Mouse (Mus musculus): ENCODE measurements around the gene Syne1. TPM values are rescaled to one million over a fixed set of nuclear protein-coding genes. Genes with fewer than 3 reads are reported as not detected.
A peak's percentile ranks its signal among the peaks of the same experiment; 100 is the strongest.

Syne1 gene
- polyA plus RNA-seq, 1 experiment from 2014 or later = 6.2 TPM

DNA sequence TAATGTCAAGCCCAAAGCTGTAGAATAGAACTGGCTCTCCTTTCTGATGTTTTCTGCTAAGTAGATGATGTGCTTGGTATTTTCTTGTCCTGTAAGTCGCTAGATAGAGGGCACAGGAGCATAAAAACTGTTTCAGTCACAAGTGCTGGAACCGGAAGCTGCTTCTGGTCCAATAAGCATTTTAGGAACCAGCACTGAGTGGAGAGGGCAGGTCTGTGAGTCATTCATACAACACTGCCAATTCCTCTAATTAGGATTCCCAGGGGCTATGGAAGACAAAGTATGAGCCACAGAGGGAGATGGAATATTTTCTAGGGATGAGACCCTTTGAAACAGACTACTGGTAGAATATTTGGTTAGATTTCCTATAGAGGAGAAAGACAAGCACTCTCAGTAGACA lies 53.4 kb downstream of the Syne1 start:
- DNase-seq (ENCODE audit: low spot score) = no peak
- no peaks in the 10 kb centered on the region for H3K4me1 ChIP-seq (ENCODE audit: insufficient read depth, low read depth, low read length)
- no peak overlapping the region for H3K4me3 ChIP-seq (ENCODE audit: low read depth, low read length)
- ATAC-seq = no peak
- H3K9ac ChIP-seq (replicated peaks; ENCODE audit: low read depth) = no peak overlapping the region
- H3K4me2 ChIP-seq (replicated peaks; ENCODE audit: low read depth, low read length) = no peak overlapping the region
- no peaks in the 10 kb centered on the region for H3K27me3 ChIP-seq (replicated peaks; ENCODE audit: insufficient read depth, low read length)
- no peak overlapping the region for H3K27ac ChIP-seq (ENCODE audit: low read length)
- no peak for TF ChIP-seq CTCF (IDR thresholded peaks at IDR 0.05)
- no peak for TF ChIP-seq EP300 (IDR thresholded peaks at IDR 0.05)
- WGBS = 77% methylated on average over 2 of the region's 2 CpGs
- H3K9me3 ChIP-seq (ENCODE audit: low read length) = no peaks in the 10 kb centered on the region
- H3K36me3 ChIP-seq (ENCODE audit: insufficient read depth, low read length) = no peaks in the 10 kb centered on the region

DNA sequence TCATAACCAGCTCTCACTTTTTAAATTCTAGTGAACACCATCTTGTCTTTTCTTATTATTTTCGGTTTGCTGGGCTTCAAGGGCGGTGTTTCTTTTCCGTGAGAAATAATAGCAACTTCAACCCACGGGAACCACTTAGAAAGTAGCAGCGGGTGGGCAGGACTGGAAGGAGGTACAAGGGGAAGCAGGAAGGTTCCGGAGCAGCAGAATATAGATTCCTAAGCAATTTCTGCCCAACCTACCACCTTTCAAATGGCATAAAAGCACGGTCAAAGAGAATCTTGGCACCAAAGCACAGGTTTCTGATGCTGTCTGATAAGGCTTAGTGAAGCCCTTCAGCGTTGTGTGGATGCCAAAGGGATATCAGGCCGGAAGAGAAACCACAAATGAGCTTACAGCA lies 60.2 kb downstream of the Syne1 start:
- no peak overlapping the region for H3K4me2 ChIP-seq (replicated peaks; ENCODE audit: low read depth, low read length)
- no peaks in the 10 kb centered on the region for H3K36me3 ChIP-seq (ENCODE audit: insufficient read depth, low read length)
- H3K9me3 ChIP-seq (ENCODE audit: low read length) = no peaks in the 10 kb centered on the region
- ATAC-seq (no peak), DNase-seq (ENCODE audit: low spot score) (no peak)
- H3K4me1 ChIP-seq (ENCODE audit: insufficient read depth, low read depth, low read length) = no peaks in the 10 kb centered on the region
- TF ChIP-seq EP300 (IDR thresholded peaks at IDR 0.05) (no peak), CTCF (IDR thresholded peaks at IDR 0.05) (no peak)
- 85% methylated on average over 9 of the region's 9 CpGs for WGBS
- no peak overlapping the region for H3K4me3 ChIP-seq (ENCODE audit: low read depth, low read length)
- no peaks in the 10 kb centered on the region for H3K27me3 ChIP-seq (replicated peaks; ENCODE audit: insufficient read depth, low read length)
- no peak overlapping the region for H3K9ac ChIP-seq (replicated peaks; ENCODE audit: low read depth)
- H3K27ac ChIP-seq (ENCODE audit: low read length) = no peak overlapping the region

DNA sequence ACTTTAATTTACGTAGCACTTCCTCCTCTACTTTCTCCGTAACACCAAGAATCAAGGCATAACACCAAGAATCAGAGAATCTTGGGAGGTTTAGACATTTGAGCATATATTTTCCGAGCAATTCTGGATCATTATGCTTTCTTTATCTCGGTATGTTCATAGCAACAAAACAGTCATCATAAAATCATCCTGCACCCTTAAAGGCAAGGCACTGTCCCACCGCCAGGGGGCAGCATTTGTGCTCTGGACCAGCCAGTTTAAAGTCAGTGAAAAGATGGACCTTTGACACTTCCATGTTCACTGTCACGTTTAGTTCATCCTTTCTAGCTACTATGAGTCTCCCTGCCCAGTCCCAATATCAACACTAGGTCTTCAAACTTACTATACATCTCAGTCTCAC lies 61.3 kb downstream of the Syne1 start:
- DNase-seq (ENCODE audit: low spot score) (no peak), ATAC-seq (no peak)
- WGBS = 61% methylated on average over 6 of the region's 6 CpGs

DNA sequence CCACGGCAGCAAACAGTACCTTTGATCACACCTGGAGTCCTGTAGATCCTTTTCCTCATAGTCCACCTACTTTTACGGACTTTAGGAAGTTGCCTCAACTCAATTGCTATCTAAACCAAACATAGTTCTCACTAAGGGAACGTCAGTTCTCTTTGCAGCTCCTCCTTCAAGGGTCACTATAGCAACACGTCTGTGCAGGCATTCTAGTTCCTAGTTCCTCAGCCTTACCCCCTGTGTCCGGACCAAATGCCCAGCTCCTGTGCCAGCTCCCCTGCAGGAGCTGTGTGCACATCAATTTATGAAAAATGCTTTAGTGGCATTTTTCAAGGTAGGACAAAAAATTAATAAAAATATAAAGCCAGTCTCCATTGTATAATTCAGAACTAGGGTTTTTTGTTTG lies 63.2 kb downstream of the Syne1 start:
- Histone ChIP-seq H3K27ac (ENCODE audit: low read length) (no peak overlapping the region), H3K4me3 (ENCODE audit: low read depth, low read length) (no peak overlapping the region), H3K36me3 (ENCODE audit: insufficient read depth, low read length) (no peaks in the 10 kb centered on the region), H3K4me2 (replicated peaks; ENCODE audit: low read depth, low read length) (no peak overlapping the region), H3K4me1 (ENCODE audit: insufficient read depth, low read depth, low read length) (no peaks in the 10 kb centered on the region), H3K27me3 (replicated peaks; ENCODE audit: insufficient read depth, low read length) (no peaks in the 10 kb centered on the region), H3K9me3 (ENCODE audit: low read length) (no peaks in the 10 kb centered on the region), H3K9ac (replicated peaks; ENCODE audit: low read depth) (no peak overlapping the region)
- DNase-seq (ENCODE audit: low spot score) (no peak), ATAC-seq (no peak)
- no peak for TF ChIP-seq EP300 (IDR thresholded peaks at IDR 0.05)
- no peak for TF ChIP-seq CTCF (IDR thresholded peaks at IDR 0.05)
- WGBS = 21% methylated on average over 5 of the region's 5 CpGs

More for the DNA sequence above, 61.3 kb downstream of the Syne1 start:
- Histone ChIP-seq H3K4me3 (ENCODE audit: low read depth, low read length) (no peak overlapping the region), H3K27ac (ENCODE audit: low read length) (no peak overlapping the region), H3K9me3 (ENCODE audit: low read length) (no peaks in the 10 kb centered on the region), H3K27me3 (replicated peaks; ENCODE audit: insufficient read depth, low read length) (no peaks in the 10 kb centered on the region), H3K9ac (replicated peaks; ENCODE audit: low read depth) (no peak overlapping the region), H3K4me1 (ENCODE audit: insufficient read depth, low read depth, low read length) (no peaks in the 10 kb centered on the region), H3K36me3 (ENCODE audit: insufficient read depth, low read length) (no peaks in the 10 kb centered on the region), H3K4me2 (replicated peaks; ENCODE audit: low read depth, low read length) (no peak overlapping the region)
- TF ChIP-seq CTCF (IDR thresholded peaks at IDR 0.05) = peak; percentile 63
- no peak for TF ChIP-seq EP300 (IDR thresholded peaks at IDR 0.05)

DNA sequence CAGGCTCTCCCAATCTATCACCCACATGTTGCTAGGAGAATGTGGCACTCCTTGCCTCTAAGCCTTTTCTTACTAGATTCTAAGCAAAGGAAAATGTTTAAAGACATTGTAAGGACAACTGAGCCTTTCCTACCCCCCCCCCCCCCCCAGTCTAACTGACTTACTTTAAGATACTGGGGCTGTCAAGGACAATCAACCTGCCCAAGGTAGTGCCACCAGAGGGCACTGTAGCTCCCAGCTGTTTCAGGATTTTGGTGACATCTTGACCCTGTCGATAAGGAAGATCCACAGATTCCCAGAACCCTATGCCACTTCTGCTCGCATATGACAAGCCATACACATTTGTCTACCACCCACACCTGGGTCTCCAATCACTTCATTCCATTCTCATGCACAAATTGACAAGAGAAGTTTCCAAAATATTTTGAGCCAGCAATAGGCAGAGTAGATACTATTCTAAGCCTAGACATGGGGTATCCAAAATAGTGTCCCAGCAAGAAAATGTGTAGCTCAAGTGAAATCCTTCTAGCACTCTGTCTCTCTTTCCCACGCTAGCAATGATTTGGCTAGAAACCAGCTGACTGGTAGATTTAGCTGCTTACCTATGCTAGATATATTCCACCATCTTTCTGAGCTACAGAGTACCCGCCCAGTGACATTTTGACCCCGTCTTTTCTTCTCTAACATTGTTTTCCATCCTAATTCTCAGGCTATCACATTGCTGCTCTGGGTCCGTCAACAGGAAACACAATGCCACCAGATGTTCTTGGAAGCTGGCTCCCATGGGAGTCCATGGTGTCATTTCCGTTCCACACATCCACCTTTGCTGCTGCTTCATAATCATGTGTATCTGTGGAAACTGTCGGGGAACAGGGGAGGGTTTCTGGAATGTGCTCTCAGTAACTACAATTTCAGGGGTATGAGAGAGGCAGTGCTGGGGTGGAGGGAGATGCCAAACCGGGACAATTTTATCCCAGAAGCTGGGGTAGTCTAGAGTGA lies 70.4 kb downstream of the Syne1 start:
- Histone ChIP-seq H3K9ac (replicated peaks; ENCODE audit: low read depth) (no peak overlapping the region), H3K9me3 (ENCODE audit: low read length) (no peaks in the 10 kb centered on the region), H3K27ac (ENCODE audit: low read length) (no peak overlapping the region), H3K4me3 (ENCODE audit: low read depth, low read length) (no peak overlapping the region), H3K4me2 (replicated peaks; ENCODE audit: low read depth, low read length) (no peak overlapping the region), H3K27me3 (replicated peaks; ENCODE audit: insufficient read depth, low read length) (no peaks in the 10 kb centered on the region), H3K4me1 (ENCODE audit: insufficient read depth, low read depth, low read length) (no peaks in the 10 kb centered on the region), H3K36me3 (ENCODE audit: insufficient read depth, low read length) (no peaks in the 10 kb centered on the region)
- ATAC-seq (no peak), DNase-seq (ENCODE audit: low spot score) (no peak)
- TF ChIP-seq CTCF (IDR thresholded peaks at IDR 0.05) (peak; percentile 28), EP300 (IDR thresholded peaks at IDR 0.05) (no peak)
- WGBS = 68% methylated on average over 9 of the region's 9 CpGs

DNA sequence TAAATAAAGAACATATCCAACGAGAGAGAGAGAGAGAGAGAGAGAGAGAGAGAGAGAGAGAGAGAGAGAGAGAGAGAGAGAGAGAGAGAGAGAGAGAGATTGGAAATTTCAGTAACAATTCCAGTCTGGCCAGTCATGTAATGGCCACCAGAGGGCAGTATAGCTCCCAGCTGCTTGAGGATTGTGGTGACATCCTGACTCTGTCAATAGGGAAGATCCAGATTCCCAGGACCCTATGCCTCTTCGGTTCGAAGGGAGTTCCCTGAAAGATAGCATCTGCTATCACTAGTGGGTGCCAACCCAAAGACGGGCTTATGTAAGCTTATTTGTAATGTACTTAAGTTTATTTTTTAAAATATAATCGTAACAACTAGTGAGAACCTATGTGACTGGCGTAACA lies 71.2 kb downstream of the Syne1 start:
- no peaks in the 10 kb centered on the region for H3K27me3 ChIP-seq (replicated peaks; ENCODE audit: insufficient read depth, low read length)
- DNase-seq (ENCODE audit: low spot score) (peak; percentile 57), ATAC-seq (no peak; the same call in 1 of the 2 replicates)
- H3K27ac ChIP-seq (ENCODE audit: low read length) = no peak overlapping the region
- no peak overlapping the region for H3K4me2 ChIP-seq (replicated peaks; ENCODE audit: low read depth, low read length)
- H3K4me3 ChIP-seq (ENCODE audit: low read depth, low read length) = no peak overlapping the region
- no peak for TF ChIP-seq EP300 (IDR thresholded peaks at IDR 0.05)
- TF ChIP-seq CTCF (IDR thresholded peaks at IDR 0.05) = peak; percentile 84
- no peaks in the 10 kb centered on the region for H3K4me1 ChIP-seq (ENCODE audit: insufficient read depth, low read depth, low read length)
- no peaks in the 10 kb centered on the region for H3K36me3 ChIP-seq (ENCODE audit: insufficient read depth, low read length)
- WGBS = 54% methylated on average over 6 of the region's 6 CpGs
- H3K9me3 ChIP-seq (ENCODE audit: low read length) = no peaks in the 10 kb centered on the region
- H3K9ac ChIP-seq (replicated peaks; ENCODE audit: low read depth) = no peak overlapping the region
